Mouse (Mus musculus) myocyte (in vitro differentiated cells): Measurements from ENCODE around the gene Ccnyl1.

ENCODE experiments used
- MAX ChIP-seq: IDR thresholded peaks from one replicate; pipeline ENCODE4 v1.6.1; 2011; ENCODE audit warnings: low read depth, mild to moderate bottlenecking, control low read depth
- POLR2A ChIP-seq: IDR thresholded peaks from one replicate; pipeline ENCODE4 v1.6.1; 2011; ENCODE audit warnings: low read depth, mild to moderate bottlenecking, control low read depth, moderate library complexity; ENCODE audit not compliant: insufficient read length

DNA sequence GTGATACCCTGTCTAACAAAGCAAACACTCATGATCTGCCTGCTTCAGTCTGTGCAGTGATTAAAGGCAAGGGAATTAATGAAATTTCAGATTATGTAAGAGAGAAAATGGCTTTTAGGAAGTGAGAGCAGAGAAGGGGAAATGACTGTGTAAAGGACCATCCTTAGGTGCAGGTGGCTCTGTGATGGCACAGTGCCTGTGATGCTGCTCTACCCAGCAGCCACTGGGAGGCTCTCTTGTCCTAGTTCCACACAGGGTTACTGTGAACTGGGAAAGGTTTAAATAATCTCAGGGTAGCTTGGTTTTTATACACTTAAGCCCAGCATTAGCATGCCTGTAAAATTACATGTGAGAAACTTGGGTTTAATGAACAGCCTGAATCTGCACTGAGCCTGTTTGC, 27.2 kb downstream of the Ccnyl1 start:
- no peak for TF ChIP-seq MAX
- no peak for TF ChIP-seq POLR2A
